Mouse (Mus musculus) CD4-positive naive resting alpha-beta T cell, adult 57 days (primary cell): ENCODE results near the gene Ttc9. TPM values are rescaled to one million over a fixed set of nuclear protein-coding genes. Genes with fewer than 3 reads are reported as not detected.

ENCODE experiments used
- total RNA-seq: library from RNA; stranded (reverse); gene quantifications from one replicate; pipeline ENCODE4 v1.2.4, GENCODE M21; 2023

Gene Ttc9
- total RNA-seq, result not detected

GRCm38 (mm10) chr12:81630915-81631660 lies at the start of gene Ttc9:
Ttc9 (plus strand) TSS chr12:81631249.

GRCm38 (mm10) chr12:81594902-81595671 lies 36.0 kb upstream of the Ttc9 start, which contains the start of gene Med6:
Med6 (minus strand) TSS chr12:81595008.

Other genes with a start within 250 kb of the Ttc9 start
- 1.5 TPM for gene Adam4, start 209.3 kb upstream of the Ttc9 start, total RNA-seq
- gene Cox16, start 146.1 kb upstream of the Ttc9 start, total RNA-seq, result 74.9 TPM
- gene Gm20498, start 98.3 kb upstream of the Ttc9 start, total RNA-seq, result 16.6 TPM
- gene Synj2bp, start 98.3 kb upstream of the Ttc9 start, total RNA-seq, result 31.5 TPM
- not detected for gene Adam21, start 62.8 kb upstream of the Ttc9 start, total RNA-seq
- gene Med6, start 36.2 kb upstream of the Ttc9 start, total RNA-seq, result 41.1 TPM
- 6.9 TPM for gene Map3k9, start 149.9 kb downstream of the Ttc9 start, total RNA-seq
- gene Pcnx, start 228.8 kb downstream of the Ttc9 start, total RNA-seq, result 42.1 TPM